Mouse (Mus musculus) ovary, adult 18-20 months (tissue): ENCODE measurements around the gene Hexa.

Experiments used
- DNase-seq: peaks from one replicate; pipeline ENCODE4 v3.0.0; 2022; ENCODE audit warnings: low spot score, mixed read lengths

Hexa gene

DNA sequence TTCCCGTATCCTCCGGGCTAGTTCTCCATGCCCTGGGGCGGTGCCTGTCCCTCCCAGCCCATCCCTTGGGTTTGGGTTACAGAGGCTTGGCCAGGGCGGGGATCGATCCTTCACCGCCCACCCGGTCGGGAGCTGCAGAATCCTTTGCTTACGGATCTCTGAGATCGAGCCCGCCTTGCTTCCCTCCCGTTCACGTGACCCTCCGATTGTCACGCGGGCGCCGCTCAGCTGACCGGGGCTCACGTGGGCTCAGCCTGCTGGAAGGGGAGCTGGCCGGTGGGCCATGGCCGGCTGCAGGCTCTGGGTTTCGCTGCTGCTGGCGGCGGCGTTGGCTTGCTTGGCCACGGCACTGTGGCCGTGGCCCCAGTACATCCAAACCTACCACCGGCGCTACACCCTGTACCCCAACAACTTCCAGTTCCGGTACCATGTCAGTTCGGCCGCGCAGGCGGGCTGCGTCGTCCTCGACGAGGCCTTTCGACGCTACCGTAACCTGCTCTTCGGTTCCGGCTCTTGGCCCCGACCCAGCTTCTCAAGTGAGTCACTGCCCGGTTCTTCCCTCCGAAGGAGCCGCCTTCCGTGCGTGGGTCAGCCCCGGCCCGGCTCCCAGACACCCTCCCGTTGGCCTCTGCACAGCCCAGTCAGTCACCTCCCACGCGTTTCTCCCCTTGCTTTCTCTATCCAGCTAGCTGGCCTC, at the start of gene Hexa, which contains the start of gene Tmem202:
Hexa (plus strand) TSS at position 100 of the 697 bp plus-strand sequence.
Tmem202 (minus strand) TSS at position 407 of the 697 bp plus-strand sequence.
- peak; percentile 78 for DNase-seq

DNA sequence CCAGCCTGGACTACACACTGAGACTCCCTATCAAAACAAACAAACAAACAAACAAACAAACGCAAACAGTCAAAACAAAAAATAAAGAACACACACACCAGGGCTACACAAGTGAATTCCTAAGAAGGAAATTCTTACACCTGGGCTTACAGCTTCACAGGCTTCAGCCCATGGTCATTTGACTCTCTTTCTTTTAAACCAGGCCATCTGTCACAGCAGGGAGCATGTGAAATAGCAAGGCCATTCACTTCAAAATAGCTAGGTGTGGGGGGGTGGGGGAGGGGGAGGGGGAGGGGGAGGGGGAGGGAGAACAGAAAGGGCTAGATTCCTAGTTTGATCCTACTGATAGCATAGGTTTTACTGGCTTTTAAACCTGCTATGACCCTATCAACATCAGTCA, 31.2 kb upstream of the Hexa start:
- no peak for DNase-seq

DNA sequence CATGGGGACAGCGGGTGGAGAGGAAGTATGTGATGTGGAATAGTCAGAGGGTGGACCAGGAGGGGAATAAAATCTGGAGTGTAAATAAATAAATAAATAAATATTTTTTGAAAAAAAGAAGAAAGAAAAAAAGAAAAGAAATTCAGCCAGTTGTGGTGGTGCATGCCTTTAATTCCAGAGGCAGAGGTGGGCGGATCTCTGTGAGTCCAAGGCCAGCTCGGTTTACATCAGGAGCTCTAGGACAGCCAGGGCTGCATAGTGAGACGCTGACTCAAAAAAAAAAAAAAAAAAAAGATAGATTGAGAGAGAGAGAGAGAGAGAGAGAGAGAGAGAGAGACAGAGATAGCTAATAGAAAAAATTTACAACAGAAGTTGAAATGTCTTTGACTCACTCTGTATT, 27.0 kb upstream of the Hexa start:
- no peak for DNase-seq

DNA sequence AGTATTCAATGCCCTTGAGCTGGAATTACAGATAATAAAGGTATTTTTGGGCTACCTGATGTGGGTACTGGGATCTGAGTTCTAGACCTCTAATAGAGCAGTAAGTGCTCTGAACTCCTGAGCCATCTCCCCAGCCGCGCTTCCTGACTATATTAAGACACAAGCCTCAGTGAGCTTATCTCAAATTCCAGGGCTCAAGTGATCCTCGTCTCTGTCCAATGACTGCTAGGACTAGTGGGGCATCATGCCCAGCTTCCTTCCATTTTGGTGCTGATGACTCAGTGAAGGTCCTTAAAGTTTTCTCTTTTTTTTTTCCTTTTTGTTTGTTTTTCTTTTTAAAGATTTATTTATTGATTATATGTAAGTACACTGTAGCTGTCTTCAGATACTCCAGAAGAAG, 24.3 kb upstream of the Hexa start:
- DNase-seq: no peak

DNA sequence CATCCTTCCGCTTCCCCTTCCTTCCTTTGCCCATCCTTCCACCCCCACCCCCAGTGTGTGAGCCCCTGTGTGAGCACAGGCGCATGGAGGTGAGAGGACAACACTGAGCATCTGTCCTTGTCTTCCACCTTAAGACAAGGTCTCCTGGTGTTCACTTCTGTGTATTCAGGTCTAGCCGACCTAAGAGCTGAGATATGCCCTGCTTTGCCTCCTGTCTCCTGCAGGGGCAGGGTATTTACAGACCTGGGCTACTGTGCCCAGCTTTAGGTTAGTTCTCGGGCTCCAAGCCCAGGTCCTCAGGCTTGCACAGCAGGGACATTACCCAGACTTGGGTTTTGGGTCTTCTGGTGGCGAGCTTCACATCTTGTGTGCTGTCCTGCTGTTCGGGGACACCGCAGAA, 22.2 kb upstream of the Hexa start:
- DNase-seq: no peak

DNA sequence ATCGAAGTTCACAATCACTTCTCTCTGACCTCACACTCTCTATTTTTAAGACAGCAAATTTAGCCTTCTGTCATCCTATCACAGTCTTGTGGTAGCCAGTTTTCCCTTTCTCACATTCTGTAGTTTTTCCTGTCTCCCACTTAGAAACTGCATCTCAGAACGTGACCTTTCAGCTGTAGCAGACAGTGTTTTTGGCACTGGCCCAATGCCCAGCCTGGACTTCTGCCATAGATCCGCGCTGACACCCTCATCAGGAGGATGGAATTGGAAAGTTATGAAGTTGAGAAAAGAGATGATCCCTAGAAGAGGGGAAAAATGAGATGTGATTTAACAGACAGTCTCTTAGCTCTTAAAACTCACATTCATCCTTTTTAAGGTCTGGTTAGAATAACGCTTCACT, 20.4 kb upstream of the Hexa start:
- DNase-seq: peak; percentile 32

DNA sequence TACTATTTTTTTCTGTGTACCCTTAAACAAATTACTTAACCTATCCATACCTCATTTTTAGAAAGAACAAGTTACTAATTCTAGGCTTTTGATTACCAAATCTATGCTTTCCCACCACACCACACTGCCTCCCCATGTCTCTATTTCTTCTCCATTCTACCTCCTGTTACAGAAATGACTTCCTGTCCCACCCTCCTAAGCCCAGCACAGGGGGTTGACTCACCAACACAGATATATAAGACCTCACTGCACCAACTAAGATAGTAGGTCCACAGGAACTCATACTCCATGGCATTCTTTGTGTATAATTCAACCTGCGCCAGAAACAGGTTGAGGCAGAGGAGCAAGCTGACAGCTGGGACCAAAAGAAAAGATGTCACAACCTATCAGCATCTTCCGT, 19.9 kb upstream of the Hexa start:
- no peak for DNase-seq

DNA sequence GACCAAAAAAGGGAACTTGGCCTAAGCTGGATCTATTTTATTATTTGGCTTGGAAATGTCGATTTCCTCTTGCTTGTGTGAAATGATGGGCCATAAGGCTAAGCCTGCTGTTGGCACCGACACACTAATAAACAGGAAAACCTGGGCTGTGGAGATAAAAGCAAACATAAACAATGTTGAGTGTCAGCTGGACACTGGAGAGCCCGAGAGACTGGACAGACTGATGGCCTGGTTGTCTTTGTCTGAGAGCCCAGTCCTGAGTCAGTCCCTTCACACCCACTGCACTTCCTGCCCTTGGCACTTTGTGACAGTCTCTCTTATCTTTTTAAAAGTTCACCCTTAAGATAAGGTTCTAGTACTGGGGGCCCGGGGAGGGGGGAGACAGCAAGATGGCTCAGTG, 16.4 kb upstream of the Hexa start:
- no peak for DNase-seq

DNA sequence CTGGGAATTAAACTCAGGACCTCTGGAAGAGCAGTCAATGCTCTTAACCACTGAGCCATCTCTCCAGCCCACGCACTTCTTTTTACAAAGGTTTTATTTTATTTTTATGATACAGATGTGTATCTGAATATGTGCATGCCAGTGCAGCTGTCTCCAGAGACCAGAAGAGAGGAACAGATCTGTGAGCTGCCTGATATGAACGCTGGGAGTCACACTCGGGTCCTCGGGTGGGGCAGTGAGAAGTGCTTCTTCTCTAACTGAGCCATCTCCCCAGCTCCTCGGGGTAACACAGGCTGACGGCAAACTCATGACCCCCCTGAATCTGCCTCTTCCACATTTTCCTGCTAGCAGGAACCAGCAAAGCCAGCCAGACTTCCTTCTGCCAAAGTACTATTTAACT, 12.6 kb upstream of the Hexa start:
- no peak for DNase-seq

DNA sequence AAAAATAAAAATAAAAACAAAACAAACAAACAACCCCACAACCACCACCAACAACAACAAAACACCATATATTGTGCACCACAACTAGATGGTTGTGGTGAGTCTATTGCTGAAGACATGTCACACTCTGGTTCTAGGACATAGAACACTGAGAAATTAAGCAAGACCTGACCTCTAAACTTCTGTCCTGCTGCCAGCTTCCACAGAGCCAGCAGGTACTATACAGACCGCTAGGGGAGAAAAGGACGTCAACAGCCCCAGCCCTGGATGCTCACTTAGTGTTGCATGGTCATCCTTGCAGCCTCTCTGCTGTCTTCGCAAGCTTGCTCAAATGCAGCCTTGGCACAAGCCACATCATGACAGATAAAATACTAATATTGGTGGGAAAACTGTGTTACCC, 11.8 kb upstream of the Hexa start:
- no peak for DNase-seq

DNA sequence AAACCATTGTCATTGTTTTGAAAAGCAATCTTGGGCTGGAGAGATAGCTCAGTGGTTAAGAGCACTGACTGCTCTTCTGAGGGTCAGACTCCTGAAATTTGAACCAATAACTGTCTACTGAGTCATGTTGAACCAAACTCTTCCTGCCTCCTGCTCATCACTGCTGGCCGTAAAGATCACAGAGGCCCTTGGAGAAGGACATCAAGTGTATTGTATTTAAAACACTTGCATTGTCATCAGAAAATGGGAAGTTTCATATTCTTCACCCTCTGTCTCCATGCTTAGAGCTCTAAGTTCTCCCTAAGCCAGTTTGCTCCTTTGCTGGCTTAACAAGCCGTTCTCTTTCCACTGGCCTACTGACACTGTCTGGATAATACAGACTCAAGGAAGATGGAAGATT, 11.1 kb upstream of the Hexa start:
- no peak for DNase-seq

DNA sequence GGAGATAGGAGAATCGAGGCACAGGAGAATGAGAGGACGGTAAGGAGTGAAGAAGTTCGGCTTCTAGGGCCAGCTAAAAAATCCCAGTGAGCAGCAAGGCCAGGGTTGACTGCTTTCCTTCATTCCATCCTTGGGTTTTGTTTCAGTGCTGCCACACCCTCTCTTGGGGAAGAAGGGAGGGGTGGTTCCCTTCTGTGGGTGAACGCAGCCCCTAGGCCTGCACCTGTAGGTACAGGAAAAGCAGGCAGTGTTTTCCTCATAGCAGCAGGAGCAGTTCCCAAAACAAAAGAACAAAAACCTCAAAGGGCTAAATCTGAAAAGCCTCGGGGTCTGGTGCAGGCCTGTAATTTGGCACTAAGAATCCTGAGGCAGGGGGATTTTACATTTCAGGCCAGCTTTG, 7.7 kb upstream of the Hexa start:
- DNase-seq: no peak

DNA sequence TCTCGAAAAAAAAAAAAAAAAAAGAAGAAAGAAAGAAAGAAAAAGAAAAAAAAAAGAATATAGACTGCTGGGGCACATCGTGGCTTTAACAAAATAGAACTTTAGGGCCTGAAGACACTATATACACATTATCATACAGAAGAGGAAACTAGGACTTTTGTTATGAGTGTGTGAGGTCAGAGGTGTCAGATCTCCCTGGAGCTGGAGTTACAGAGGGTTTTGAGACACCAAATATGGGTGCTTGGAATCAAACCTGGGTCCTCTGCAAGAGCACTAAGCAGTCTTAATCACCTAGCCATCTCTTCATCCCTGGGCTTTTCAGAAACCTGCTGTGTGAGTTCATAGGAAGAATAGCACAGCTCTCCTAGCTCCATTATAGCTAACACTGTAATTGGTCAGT, 5.9 kb upstream of the Hexa start:
- DNase-seq: no peak

DNA sequence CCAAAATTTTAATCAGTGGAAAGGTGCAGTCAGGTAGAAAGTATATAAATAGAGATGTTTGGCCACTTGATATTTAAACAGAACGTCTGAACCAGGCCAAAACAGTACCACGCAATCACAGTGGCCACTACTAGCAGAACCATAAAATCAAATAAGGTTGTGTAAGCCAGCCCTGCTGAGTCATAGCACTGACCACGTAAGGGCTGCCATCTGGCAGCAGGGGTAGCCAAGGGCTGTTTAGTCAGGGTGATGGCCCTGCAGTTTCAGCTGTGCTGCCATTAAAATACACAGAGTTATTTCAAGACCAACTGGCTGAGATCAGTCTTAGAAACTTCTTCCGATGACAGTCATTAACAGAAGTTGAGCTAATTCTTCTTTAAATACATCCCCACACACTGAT, 5.5 kb upstream of the Hexa start:
- DNase-seq: peak; percentile 34

DNA sequence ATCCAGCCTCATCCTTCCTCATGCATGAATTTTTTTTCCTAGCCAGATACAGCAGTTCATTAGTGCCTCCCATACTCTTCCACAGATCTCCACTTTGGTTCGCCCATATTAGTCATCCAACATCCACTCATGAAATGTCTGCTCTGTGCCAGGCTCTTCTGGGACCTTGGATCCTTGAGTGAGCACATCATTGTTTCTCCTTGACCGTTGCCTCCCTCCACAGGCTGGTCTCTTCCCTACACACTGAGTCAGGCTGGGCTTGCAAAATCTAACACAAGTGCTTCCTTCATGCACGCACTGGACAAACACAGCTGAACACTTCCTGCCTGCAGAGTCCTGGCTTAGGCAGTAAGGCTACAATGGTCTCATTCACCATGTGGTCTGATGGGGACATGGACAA, 1.7 kb upstream of the Hexa start:
- peak; percentile 28 for DNase-seq

DNA sequence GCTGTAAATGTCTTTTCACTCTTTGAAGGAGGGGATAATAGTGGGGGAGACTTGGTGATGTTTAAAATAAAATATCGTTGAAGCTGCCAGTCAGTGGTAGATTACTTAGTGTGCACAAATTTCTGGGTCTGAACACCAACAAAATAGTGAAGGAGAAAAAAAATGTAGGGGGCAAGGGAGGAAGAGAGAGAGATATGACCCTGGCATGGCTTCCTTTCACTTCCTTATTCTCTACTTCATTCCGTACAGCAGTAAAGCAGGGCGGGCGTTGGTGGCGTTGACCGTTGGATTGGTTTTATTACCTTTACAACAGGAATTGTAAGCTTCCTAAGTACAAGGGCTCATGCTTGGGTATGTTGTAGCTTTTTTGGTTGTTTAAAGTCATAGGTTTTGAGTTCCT, 2.3 kb downstream of the Hexa start:
- DNase-seq: no peak

DNA sequence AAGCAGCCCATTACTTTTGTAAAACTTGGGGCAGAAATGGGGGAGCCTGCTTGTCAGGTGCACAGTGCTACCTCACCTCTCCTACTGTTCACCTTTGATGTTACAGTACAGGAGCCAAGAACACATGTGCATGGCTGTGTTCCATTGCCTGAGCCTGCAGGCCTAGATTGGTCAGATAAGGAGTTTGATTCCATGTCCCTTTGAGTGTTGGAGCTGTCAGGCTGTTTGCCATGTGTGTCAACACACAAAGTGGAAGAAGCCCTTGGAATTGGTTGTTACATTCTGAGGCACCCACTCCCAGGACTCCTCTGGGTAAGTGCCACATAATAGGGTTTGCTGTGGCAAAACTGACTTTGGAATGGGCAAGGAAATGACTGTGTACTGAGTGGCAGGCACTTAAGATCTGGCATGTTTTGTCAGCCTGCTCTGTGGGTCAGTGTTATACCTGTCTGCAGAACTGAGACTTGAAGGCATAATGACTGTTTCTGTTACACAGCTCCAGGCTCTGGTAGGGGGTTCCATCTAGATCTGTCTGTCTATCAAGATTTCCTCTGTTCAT, 3.5 kb downstream of the Hexa start:
- no peak for DNase-seq

DNA sequence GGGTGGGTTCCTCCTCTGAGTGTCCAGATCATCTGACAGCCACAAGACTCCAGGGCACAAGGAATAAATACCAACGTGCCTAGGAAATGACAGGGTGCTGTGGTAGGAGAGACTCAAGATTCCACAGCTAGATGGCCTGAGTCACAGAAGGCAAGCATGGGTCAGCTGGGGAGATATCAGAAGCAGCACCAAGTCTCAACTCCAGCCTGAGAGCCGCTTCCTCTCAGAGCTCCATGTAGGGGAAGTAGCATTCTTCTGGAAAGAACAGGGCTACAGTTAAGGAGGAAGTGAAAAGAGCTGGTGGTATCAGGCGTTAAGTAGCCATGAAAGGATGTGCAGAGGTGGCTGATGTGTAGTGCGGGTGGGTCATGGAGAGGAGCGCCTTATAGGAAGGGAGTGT, 5.4 kb downstream of the Hexa start:
- no peak for DNase-seq

DNA sequence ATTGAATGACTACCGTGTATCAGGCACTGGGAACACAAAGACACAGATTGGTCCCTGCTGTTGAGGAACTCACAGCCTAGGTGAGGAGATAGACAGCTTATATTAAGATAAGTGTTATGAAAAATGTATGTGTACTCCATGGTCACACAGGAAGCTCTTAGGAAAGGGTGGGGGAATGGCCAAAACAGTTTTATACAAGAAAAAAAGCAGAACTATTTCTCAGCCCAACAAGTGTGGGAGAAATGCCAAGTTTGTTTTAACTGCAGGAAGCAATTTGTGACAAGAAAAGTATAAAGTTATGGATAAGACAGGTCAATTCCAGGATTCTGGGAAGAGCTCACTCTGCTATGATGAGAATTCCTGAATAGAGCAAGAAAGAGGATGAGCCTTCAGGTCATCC, 8.5 kb downstream of the Hexa start:
- DNase-seq: no peak

DNA sequence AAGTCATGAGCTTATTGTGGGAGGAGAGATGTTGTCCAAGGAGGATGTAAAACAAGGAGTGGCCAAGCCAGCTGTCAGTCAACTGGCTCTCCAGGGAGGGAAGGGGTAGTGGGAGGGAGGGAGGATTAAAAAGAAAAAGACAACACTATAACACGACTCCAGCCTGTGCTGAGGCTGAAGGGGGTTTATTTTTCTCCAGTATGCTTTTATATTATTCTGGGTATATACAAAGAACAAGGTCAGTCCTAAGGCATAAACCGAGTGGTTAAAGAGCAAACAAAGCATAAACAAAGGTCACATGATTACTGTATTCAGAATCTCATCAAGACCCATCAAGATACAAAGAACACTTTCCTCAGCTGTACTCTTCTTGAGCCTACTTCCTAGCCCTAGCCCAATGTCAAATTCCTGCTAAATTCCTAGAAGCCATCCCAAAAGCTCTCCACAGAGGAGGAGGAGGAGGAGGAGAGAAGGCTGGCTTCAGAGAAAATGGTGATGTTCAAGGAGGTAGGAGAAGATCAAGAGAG, 9.7 kb downstream of the Hexa start:
- DNase-seq: no peak

DNA sequence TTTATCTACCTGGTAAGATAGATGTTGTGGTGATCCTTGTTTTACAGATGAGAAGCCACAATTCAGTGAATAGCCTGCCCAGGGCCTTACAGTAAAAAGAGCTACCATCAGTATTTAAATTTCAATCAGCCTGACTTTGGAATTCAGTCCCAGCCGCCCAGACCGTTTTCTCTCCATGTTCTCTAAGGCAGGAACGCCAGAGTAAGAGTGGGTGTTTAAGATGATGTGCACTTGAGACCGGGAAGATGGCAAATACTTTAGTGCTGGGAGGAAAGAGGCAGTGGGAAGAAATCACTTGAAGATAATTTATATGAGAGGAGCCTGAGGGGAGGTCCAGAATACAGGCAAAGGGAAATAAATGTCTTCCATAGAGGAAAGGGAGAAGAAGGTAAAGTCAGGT, 10.7 kb downstream of the Hexa start:
- DNase-seq: no peak

DNA sequence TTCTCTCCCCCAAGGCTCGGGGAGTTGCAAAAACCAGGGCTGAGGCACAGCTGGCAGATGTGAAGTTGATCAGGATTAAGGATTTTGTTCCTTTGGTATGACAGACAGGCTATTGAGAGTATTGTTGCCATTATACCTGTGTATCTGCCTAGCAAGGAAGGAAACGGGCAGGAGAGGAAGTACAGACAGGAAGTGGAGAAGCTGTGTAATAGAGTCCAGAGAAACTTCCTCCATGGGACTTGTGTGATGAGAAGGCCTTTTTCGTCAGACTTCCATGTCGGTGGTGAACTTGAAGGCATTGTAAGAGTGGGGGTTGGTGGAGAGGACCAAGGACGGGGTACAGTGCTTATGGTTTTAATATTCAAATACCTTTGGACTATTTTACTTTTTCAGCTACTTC, 11.7 kb downstream of the Hexa start:
- no peak for DNase-seq

DNA sequence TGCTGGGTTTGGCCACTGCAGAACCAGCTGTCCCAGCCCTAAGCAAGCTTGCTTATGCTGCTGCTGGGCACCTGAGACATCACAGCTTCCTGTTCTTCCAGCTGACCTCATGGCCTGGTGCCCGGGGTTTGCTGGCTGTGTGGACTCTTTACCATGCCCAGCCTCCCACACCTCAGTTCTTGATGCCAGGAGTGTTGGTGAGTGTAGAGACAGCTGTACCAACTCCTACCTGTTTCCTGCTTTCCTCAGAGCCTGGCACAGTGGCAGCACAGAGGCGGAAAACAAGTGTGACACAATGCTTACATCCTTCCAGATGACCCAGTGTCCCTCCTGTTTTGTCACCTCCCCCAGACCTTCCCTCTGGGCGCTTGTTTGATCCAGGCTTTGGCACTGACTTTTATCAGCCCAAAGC, 12.3 kb downstream of the Hexa start:
- peak; percentile 38 for DNase-seq

DNA sequence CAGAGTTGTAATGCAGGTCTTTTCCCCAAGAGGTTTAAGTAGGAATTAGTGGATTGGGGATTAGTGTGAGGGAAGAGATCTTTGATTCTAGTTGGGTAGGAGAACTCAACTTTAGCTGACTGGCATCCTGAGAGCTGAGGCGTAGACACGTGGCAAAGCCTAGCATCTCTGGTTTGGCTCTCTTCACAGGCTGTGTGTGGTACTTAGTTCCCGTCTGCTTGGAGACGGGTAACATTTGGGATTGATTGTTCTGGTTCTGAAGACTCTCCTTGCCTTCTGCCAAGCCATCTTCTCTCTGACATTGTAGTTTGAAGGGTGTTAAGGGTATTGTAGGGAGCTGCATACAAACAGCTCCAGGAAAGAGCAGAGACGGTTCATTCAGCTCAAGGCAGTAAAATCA, 13.3 kb downstream of the Hexa start:
- DNase-seq: no peak
